ENCODE assay signal across 8 mouse cellular contexts in the genomic region with DNA sequence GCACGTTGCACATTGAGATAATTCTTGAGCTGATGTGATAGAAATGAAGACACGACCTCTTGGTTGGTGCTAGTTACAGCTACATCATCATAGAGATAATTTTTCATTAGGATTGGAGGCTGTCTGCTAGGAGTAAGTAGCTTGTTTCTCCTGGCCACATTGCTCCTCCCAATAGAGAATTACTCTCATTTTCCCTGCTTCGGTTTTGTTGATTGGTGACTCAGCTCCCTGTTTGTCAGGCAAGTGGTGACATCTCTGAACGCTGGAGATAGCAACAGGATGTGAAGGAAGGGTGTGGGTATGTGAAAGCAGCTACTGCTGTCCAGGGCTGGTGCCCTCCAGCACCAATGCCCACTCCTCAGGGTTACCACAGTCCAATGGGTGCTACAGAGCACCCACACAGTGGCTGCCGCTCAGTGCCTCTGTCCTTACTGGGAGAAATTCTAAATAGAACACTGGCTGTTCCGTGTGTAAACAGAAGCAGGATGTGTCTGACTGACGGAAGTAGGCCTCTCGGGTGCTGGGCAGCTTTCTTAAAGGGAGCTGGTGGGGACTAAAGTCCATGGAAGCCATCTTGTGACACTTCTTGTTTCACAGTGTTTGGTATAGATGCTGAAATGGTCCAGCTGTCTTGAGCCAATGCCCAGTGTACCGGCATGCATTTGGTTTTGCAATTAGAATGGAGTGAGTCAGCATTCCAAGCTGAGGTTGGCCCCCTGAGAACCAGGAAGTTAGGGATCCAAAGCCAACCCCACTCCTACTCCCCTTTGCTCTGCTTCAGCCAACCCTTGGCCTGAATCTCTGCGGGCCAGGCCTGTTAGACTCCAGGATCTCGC. TPM values are rescaled to one million over a fixed set of nuclear protein-coding genes. Genes with fewer than 3 reads are reported as not detected.
DNase-seq lines count a peak whose midpoint lies in the region; ATAC-seq lines count a peak whose summit lies in the region.

No protein-coding gene starts in this region.

- WGBS in limb, embryonic 10.5 days, result 80% methylated on average over 11 of the region's 11 CpGs
- WGBS in midbrain, embryonic 11.5 days, result 84% methylated on average over 11 of the region's 11 CpGs
- 28% methylated on average over 11 of the region's 11 CpGs for WGBS in stomach, embryonic 14.5 days

- H3K4me1 ChIP-seq in limb, embryonic 10.5 days, result peaks cover 38% of the 10 kb centered on the region
- peaks cover 23% of the 10 kb centered on the region for H3K4me1 ChIP-seq in midbrain, embryonic 11.5 days (ENCODE audit: control insufficient read depth, insufficient read depth, low read length)
- peaks cover 28% of the 10 kb centered on the region for H3K4me1 ChIP-seq in stomach, embryonic 14.5 days (ENCODE audit: control insufficient read depth, insufficient read depth, low read length)

- no peaks in the 10 kb centered on the region for H3K27me3 ChIP-seq in limb, embryonic 10.5 days (ENCODE audit: low read depth, poor library complexity, severe bottlenecking)
- no peaks in the 10 kb centered on the region for H3K27me3 ChIP-seq in midbrain, embryonic 11.5 days (ENCODE audit: control insufficient read depth, insufficient read depth, low read length)
- no peaks in the 10 kb centered on the region for H3K27me3 ChIP-seq in stomach, embryonic 14.5 days (ENCODE audit: control insufficient read depth, insufficient read depth, low read length)

- peaks cover 56% of the 10 kb centered on the region for H3K36me3 ChIP-seq in limb, embryonic 10.5 days
- no peaks in the 10 kb centered on the region for H3K36me3 ChIP-seq in midbrain, embryonic 11.5 days (ENCODE audit: control insufficient read depth, insufficient read depth, low read length)
- no peaks in the 10 kb centered on the region for H3K36me3 ChIP-seq in stomach, embryonic 14.5 days (ENCODE audit: control insufficient read depth, insufficient read depth, low read length)

- H3K4me3 ChIP-seq in limb, embryonic 10.5 days, result no peak overlapping the region
- H3K4me3 ChIP-seq in midbrain, embryonic 11.5 days (ENCODE audit: low read depth, low read length), result no peak overlapping the region
- no peak overlapping the region for H3K4me3 ChIP-seq in stomach, embryonic 14.5 days (ENCODE audit: low read depth, low read length)

- peak overlapping the region; percentile 26 for H3K27ac ChIP-seq in limb, embryonic 10.5 days
- peak overlapping the region; percentile 35; the same call in 1 of the 2 replicates for H3K27ac ChIP-seq in midbrain, embryonic 11.5 days (ENCODE audit: low read depth, low read length)
- peak overlapping the region; percentile 88 for H3K27ac ChIP-seq in stomach, embryonic 14.5 days (ENCODE audit: low read length)

- no peaks in the 10 kb centered on the region for H3K9me3 ChIP-seq in limb, embryonic 10.5 days (replicated peaks)
- no peaks in the 10 kb centered on the region for H3K9me3 ChIP-seq in midbrain, embryonic 11.5 days (ENCODE audit: control insufficient read depth, low read length)
- H3K9me3 ChIP-seq in stomach, embryonic 14.5 days (ENCODE audit: control insufficient read depth, low read depth, low read length), result no peaks in the 10 kb centered on the region

- H3K9ac ChIP-seq in midbrain, embryonic 11.5 days (ENCODE audit: low read length), result peak overlapping the region; percentile 39
- H3K9ac ChIP-seq in stomach, embryonic 14.5 days (replicated peaks; ENCODE audit: low read depth, low read length), result peak overlapping the region; percentile 22; the same call in 1 of the 2 replicates

- peak; percentile 24 for ATAC-seq in frontal cortex, adult (ENCODE audit: low TSS enrichment)
- ATAC-seq in midbrain, embryonic 11.5 days (ENCODE audit: low FRiP score), result no peak
- ATAC-seq in stomach, embryonic 14.5 days (ENCODE audit: insufficient number of reproducible peaks, insufficient read depth, low FRiP score, low read depth), result peak; percentile 49

- DNase-seq in frontal cortex, postnatal 25 days (ENCODE audit: low spot score in 2 of 2), result no peak
- peak; percentile 84 for DNase-seq in c-Kit-positive CD71-positive TER-119-positive erythroid progenitor cells, embryonic 14.5 days (ENCODE audit: low spot score)
- peak; percentile 77 for DNase-seq in gastrocnemius, postnatal 25 days
- DNase-seq in induced T-regulatory cell, adult 2 months (ENCODE audit: low read depth), result peak; percentile 89
- no peak for DNase-seq in limb, embryonic 10.5 days (ENCODE audit: low spot score)
- DNase-seq in midbrain, embryonic 11.5 days (ENCODE audit: low spot score, missing footprints), result no peak

- H3K4me2 ChIP-seq in midbrain, embryonic 11.5 days, result 0 out of 2 replicates have a peak overlapping the region, but pooled peaks have one; percentile 2
- peak overlapping the region; percentile 30 for H3K4me2 ChIP-seq in stomach, embryonic 14.5 days (replicated peaks; ENCODE audit: low read depth, low read length)

RNA-seq across cellular contexts. Expression of a gene that starts 5.0 kb away (rescaled TPM):
- 10 to 100 TPM; 22.4 to 25.6 TPM for total RNA-seq in gastrocnemius, postnatal 25 days (2021)
- polyA plus RNA-seq in limb, embryonic 10.5 days (2016; fragmentation: Nextera tagmentation; extraction: Ambion mirVana), result 22.9 and 24.6 TPM in 2 replicates
- 15.5 and 16.1 TPM in 2 replicates for polyA plus RNA-seq in midbrain, embryonic 11.5 days (2014; fragmentation: Nextera tagmentation; extraction: Ambion mirVana)
- 16.3 and 20.6 TPM in 2 replicates for polyA plus RNA-seq in stomach, embryonic 14.5 days (2014; fragmentation: Nextera tagmentation; extraction: Ambion mirVana)

RNA-seq across cellular contexts. Expression of a gene that starts 18.1 kb away (rescaled TPM):
- total RNA-seq in gastrocnemius, postnatal 25 days (2021), result 10 to 100 TPM; 25.2 to 26.4 TPM
- 483 and 484 TPM in 2 replicates for polyA plus RNA-seq in limb, embryonic 10.5 days (2016; fragmentation: Nextera tagmentation; extraction: Ambion mirVana)
- polyA plus RNA-seq in midbrain, embryonic 11.5 days (2014; fragmentation: Nextera tagmentation; extraction: Ambion mirVana), result 382 and 395 TPM in 2 replicates
- 266 and 292 TPM in 2 replicates for polyA plus RNA-seq in stomach, embryonic 14.5 days (2014; fragmentation: Nextera tagmentation; extraction: Ambion mirVana)

RNA-seq across cellular contexts. Expression of a gene that starts 46.8 kb away (rescaled TPM):
- 10 to 100 TPM; 37.4 to 39.4 TPM for total RNA-seq in gastrocnemius, postnatal 25 days (2021)
- polyA plus RNA-seq in limb, embryonic 10.5 days (2016; fragmentation: Nextera tagmentation; extraction: Ambion mirVana), result 74.8 and 86.2 TPM in 2 replicates
- polyA plus RNA-seq in midbrain, embryonic 11.5 days (2014; fragmentation: Nextera tagmentation; extraction: Ambion mirVana), result 40.0 and 49.2 TPM in 2 replicates
- polyA plus RNA-seq in stomach, embryonic 14.5 days (2014; fragmentation: Nextera tagmentation; extraction: Ambion mirVana), result 53.9 and 55.7 TPM in 2 replicates

Comparison
In these comparisons a context has a peak if more than half of its experiments do, and no peak if none do; other contexts are left out.
1. DNase-seq: peak in c-Kit-positive CD71-positive TER-119-positive erythroid progenitor cells, embryonic 14.5 days (single experiment), gastrocnemius, postnatal 25 days (single experiment) and induced T-regulatory cell, adult 2 months (single experiment); none in frontal cortex, postnatal 25 days (0 of 2), limb, embryonic 10.5 days (single experiment) and midbrain, embryonic 11.5 days (single experiment).
2. H3K27ac ChIP-seq: peak in every context shown above with its lines; median percentile 88 in stomach, embryonic 14.5 days; 35 in midbrain, embryonic 11.5 days; 26 in limb, embryonic 10.5 days.